Mouse (Mus musculus): ENCODE measurements around the gene Otogl. TPM values are rescaled to one million over a fixed set of nuclear protein-coding genes. Genes with fewer than 3 reads are reported as not detected.

Otogl gene
- polyA plus RNA-seq, 1 experiment from 2014 or later, result 0.07 TPM

DNA sequence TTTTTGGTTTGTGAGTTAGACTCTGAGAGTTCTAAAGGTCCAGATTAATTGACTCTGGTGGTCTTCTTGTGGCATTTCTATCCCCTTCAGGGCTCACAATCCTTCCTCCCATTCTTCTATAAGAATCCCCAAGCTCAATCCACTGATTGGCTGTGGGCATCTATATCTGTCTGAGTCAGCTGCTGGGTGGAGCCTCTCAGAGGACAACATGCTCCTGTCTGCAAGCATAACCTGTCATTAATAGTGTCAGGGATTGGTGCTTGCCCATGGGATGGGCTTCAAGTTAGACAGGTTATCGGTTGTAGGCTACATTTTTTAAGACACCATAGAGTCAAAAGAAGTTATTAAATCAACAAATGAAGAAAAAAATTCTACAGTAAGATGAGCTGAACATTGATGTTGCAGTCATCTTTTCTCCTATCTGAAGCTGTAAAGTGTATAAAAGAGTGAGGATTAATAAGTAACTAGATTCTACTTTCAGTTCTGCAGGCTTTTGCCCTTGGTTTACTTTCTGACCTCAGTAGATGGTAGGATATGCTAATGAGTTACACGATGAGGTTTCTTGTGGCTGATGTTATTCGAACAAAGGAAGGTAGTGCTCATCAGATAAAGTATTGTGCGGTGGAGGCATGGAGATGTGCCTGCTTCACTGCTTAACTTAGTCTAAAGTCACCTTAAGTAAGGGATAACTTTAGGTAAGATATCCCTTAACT lies 29.4 kb upstream of the Otogl start:
- H3K27ac ChIP-seq (replicated peaks; ENCODE audit: low read depth, low read length), result no peak overlapping the region
- no peaks in the 10 kb centered on the region for H3K9me3 ChIP-seq (ENCODE audit: control insufficient read depth, low read length)
- no peak overlapping the region for H3K9ac ChIP-seq (replicated peaks; ENCODE audit: low read length)
- 96% methylated on average over 4 of the region's 4 CpGs for WGBS
- H3K27me3 ChIP-seq (ENCODE audit: control insufficient read depth, insufficient read depth, low read length), result no peaks in the 10 kb centered on the region
- DNase-seq, result no peak
- no peak overlapping the region for H3K4me2 ChIP-seq (ENCODE audit: low read length)
- H3K36me3 ChIP-seq (ENCODE audit: control insufficient read depth, insufficient read depth, low read length), result no peaks in the 10 kb centered on the region
- no peak for ATAC-seq (ENCODE audit: low FRiP score, low TSS enrichment)
- no peak overlapping the region for H3K4me3 ChIP-seq (replicated peaks; ENCODE audit: low read depth, low read length)
- no peaks in the 10 kb centered on the region for H3K4me1 ChIP-seq (ENCODE audit: control insufficient read depth, insufficient read depth, low read length)

DNA sequence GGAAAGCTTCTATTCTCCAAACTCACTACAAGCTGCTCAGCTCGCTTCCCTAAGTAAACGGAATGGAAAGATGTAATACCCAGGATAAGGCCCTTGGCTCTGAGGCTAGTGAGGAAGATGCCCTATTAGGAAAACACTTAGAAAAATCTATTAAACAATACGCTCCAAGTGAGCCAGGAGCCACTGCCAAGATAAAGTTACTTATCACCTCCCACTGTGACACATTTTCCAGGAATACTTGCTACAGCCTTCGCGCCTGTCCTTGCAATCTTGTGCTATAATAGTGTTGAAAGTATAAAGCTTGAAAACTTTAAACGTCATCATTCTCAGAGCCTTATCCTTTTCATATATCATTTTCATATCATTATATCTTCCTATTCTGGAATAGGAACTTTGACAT lies 28.4 kb upstream of the Otogl start:
- H3K4me2 ChIP-seq (ENCODE audit: low read length), result no peak overlapping the region
- H3K4me3 ChIP-seq (replicated peaks; ENCODE audit: low read depth, low read length), result no peak overlapping the region
- 81% methylated on average over 6 of the region's 6 CpGs for WGBS
- H3K9me3 ChIP-seq (ENCODE audit: control insufficient read depth, low read length), result no peaks in the 10 kb centered on the region
- no peak overlapping the region for H3K9ac ChIP-seq (replicated peaks; ENCODE audit: low read length)
- no peak for ATAC-seq (ENCODE audit: low FRiP score, low TSS enrichment)
- H3K27ac ChIP-seq (replicated peaks; ENCODE audit: low read depth, low read length), result no peak overlapping the region
- no peaks in the 10 kb centered on the region for H3K27me3 ChIP-seq (ENCODE audit: control insufficient read depth, insufficient read depth, low read length)
- no peaks in the 10 kb centered on the region for H3K4me1 ChIP-seq (ENCODE audit: control insufficient read depth, insufficient read depth, low read length)
- no peaks in the 10 kb centered on the region for H3K36me3 ChIP-seq (ENCODE audit: control insufficient read depth, insufficient read depth, low read length)
- no peak for DNase-seq

DNA sequence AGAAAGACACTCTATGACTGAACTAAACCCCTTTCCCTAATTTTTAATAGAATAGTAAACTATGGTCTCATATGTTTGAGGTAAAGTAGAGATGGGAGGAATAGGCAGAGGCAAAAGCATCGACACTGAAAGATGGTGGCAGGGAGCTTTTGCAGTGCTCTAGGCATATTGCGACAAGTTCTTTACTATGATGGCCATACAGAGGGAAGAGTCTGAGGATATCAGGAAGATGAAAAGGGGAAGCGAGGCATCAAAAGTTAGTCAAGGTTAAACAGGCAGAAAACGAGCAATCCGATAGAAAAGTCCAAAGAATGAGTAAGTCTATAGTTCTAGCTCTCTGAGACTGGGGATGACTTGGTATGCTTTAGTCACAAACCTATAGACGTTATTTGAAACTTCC lies 27.9 kb upstream of the Otogl start:
- Histone ChIP-seq H3K4me3 (replicated peaks; ENCODE audit: low read depth, low read length) (no peak overlapping the region), H3K9ac (replicated peaks; ENCODE audit: low read length) (no peak overlapping the region), H3K27me3 (ENCODE audit: control insufficient read depth, insufficient read depth, low read length) (no peaks in the 10 kb centered on the region), H3K36me3 (ENCODE audit: control insufficient read depth, insufficient read depth, low read length) (no peaks in the 10 kb centered on the region), H3K9me3 (ENCODE audit: control insufficient read depth, low read length) (no peaks in the 10 kb centered on the region), H3K4me2 (ENCODE audit: low read length) (no peak overlapping the region), H3K4me1 (ENCODE audit: control insufficient read depth, insufficient read depth, low read length) (no peaks in the 10 kb centered on the region), H3K27ac (replicated peaks; ENCODE audit: low read depth, low read length) (no peak overlapping the region)
- DNase-seq, result no peak
- 84% methylated on average over 6 of the region's 6 CpGs for WGBS
- ATAC-seq (ENCODE audit: low FRiP score, low TSS enrichment), result no peak

DNA sequence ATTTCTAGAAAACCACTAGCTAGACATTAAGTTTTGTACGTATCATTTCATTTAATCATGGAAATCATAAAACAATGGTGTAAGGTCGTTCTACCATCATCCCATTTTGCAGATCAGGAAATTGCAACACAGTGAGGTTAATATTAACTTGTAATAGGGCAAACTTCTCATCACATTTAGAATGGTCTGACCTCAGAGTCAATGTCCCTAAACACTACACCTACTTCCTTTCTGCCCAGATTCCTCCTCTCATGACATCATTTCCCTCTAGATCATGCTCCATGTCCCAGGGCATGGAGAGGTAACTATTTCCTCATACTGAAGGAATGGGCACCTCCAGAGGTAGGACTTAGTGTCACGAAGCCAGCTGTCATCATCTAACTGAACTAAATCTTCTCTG lies 22.1 kb upstream of the Otogl start:
- WGBS, result 79% methylated on average over 3 of the region's 3 CpGs
- no peak overlapping the region for H3K4me3 ChIP-seq (replicated peaks; ENCODE audit: low read depth, low read length)
- ATAC-seq (ENCODE audit: low FRiP score, low TSS enrichment), result no peak

DNA sequence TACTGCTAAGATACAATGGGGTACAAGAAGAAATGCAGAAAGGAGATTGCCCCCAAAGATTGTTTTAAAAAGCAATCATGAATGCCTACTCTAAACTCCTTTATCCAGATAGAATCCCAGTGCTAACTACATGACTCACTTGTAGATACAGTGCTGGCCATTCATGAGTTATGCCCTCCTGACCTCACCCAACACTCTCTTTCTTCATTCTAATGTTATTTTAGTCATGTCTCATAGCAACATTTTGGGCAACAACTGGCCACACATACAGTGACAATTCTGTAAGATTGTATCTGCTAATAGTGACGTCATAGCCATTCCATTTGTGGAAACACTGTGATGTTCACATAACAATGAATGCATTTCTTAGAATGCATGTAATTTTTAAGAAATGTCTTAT lies 21.6 kb upstream of the Otogl start:
- Histone ChIP-seq H3K9me3 (ENCODE audit: control insufficient read depth, low read length) (no peaks in the 10 kb centered on the region), H3K27ac (replicated peaks; ENCODE audit: low read depth, low read length) (no peak overlapping the region), H3K4me3 (replicated peaks; ENCODE audit: low read depth, low read length) (no peak overlapping the region), H3K4me1 (ENCODE audit: control insufficient read depth, insufficient read depth, low read length) (no peaks in the 10 kb centered on the region), H3K4me2 (ENCODE audit: low read length) (no peak overlapping the region), H3K36me3 (ENCODE audit: control insufficient read depth, insufficient read depth, low read length) (no peaks in the 10 kb centered on the region), H3K27me3 (ENCODE audit: control insufficient read depth, insufficient read depth, low read length) (no peaks in the 10 kb centered on the region), H3K9ac (replicated peaks; ENCODE audit: low read length) (no peak overlapping the region)
- ATAC-seq (ENCODE audit: low FRiP score, low TSS enrichment) (no peak), DNase-seq (no peak)
- WGBS, result 89% methylated on average over 1 of the region's 1 CpGs

More for the DNA sequence above, 22.1 kb upstream of the Otogl start:
- Histone ChIP-seq H3K4me1 (ENCODE audit: control insufficient read depth, insufficient read depth, low read length) (no peaks in the 10 kb centered on the region), H3K27me3 (ENCODE audit: control insufficient read depth, insufficient read depth, low read length) (no peaks in the 10 kb centered on the region), H3K9me3 (ENCODE audit: control insufficient read depth, low read length) (no peaks in the 10 kb centered on the region), H3K9ac (replicated peaks; ENCODE audit: low read length) (no peak overlapping the region), H3K4me2 (ENCODE audit: low read length) (no peak overlapping the region), H3K27ac (replicated peaks; ENCODE audit: low read depth, low read length) (no peak overlapping the region), H3K36me3 (ENCODE audit: control insufficient read depth, insufficient read depth, low read length) (no peaks in the 10 kb centered on the region)
- DNase-seq, result no peak

DNA sequence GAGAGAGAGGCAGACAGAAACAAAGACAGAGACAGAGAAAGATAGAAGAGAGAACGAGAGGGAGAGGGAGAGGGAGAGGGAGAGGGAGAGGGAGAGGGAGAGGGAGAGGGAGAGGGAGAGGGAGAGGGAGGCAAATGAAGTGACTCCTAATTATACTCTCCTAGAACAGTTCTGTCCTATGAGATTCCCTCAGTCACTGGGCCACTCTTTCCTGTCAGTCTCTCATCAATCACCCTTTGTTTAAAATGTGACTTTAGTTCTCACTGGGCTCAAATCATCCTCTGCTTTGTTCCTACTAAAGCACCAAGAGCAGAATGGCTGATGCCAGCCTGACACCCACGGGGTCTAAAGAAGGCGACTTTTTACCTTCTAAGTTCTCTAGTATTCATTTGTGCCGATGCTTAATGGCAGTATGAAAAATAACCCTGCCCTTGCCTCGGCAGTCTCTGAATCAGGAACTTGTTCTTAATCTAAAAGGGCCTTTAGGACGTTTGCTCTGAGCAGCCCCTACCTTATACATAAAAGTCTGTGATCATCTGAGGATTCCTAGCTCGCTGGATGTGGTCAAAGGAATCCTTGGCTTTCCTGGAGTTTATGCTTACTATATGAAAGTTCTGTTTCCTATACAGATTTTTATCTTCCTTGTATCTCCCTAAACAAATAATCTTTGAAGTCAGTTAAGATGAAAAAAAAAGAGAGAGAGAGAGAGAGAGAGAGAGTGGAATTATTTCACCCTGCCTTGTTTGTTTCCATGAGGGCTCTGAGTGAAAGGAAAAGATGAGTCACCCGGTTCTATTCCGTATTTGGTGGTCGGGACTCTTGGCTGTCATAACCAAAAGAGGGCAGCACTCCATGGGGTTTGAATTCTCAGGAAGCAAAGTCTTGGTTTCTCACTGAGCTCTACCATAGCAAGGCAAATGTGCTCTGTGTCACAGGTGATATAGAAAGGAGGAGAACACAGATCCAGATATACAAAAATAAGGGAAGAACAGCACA lies 20.2 kb upstream of the Otogl start:
- no peaks in the 10 kb centered on the region for H3K4me1 ChIP-seq (ENCODE audit: control insufficient read depth, insufficient read depth, low read length)
- H3K4me2 ChIP-seq (ENCODE audit: low read length), result no peak overlapping the region
- no peaks in the 10 kb centered on the region for H3K9me3 ChIP-seq (ENCODE audit: control insufficient read depth, low read length)
- H3K36me3 ChIP-seq (ENCODE audit: control insufficient read depth, insufficient read depth, low read length), result no peaks in the 10 kb centered on the region
- ATAC-seq (ENCODE audit: low FRiP score, low TSS enrichment) (no peak), DNase-seq (peak; percentile 72)
- H3K9ac ChIP-seq (replicated peaks; ENCODE audit: low read length), result no peak overlapping the region
- H3K27me3 ChIP-seq (ENCODE audit: control insufficient read depth, insufficient read depth, low read length), result no peaks in the 10 kb centered on the region
- 42% methylated on average over 10 of the region's 10 CpGs for WGBS
- no peak overlapping the region for H3K4me3 ChIP-seq (replicated peaks; ENCODE audit: low read depth, low read length)
- H3K27ac ChIP-seq (replicated peaks; ENCODE audit: low read depth, low read length), result no peak overlapping the region

DNA sequence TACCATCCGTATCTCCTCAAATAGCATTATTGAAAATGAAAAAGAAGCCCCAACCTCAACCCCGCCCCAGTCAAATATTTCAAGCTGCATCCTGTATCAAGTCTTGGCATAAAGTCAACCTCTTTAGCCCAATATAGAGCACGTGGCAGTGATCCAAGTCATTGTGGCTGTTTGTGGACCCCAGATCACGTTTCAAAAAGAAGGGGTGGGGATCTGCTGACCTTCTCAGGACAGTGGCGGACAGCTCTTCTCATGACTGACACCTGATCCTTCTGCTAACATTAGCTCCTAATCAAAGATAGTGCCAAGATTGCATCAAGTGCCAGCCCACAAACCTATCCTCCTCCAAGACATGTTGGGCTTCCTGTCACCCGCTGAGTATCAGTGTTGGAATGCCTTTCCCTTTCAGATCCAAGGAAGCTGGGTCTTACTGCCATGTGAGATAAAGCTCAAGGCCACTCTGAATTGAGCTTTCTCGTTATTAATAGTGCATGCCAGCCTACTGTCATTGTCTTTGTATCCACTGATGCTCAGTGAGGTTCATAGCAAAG lies 18.6 kb upstream of the Otogl start:
- ATAC-seq (ENCODE audit: low FRiP score, low TSS enrichment) (no peak), DNase-seq (no peak)
- Histone ChIP-seq H3K27ac (replicated peaks; ENCODE audit: low read depth, low read length) (no peak overlapping the region), H3K9me3 (ENCODE audit: control insufficient read depth, low read length) (no peaks in the 10 kb centered on the region), H3K27me3 (ENCODE audit: control insufficient read depth, insufficient read depth, low read length) (no peaks in the 10 kb centered on the region), H3K36me3 (ENCODE audit: control insufficient read depth, insufficient read depth, low read length) (no peaks in the 10 kb centered on the region), H3K4me3 (replicated peaks; ENCODE audit: low read depth, low read length) (no peak overlapping the region), H3K4me2 (ENCODE audit: low read length) (no peak overlapping the region), H3K4me1 (ENCODE audit: control insufficient read depth, insufficient read depth, low read length) (no peaks in the 10 kb centered on the region), H3K9ac (replicated peaks; ENCODE audit: low read length) (no peak overlapping the region)
- WGBS, result 76% methylated on average over 7 of the region's 7 CpGs

DNA sequence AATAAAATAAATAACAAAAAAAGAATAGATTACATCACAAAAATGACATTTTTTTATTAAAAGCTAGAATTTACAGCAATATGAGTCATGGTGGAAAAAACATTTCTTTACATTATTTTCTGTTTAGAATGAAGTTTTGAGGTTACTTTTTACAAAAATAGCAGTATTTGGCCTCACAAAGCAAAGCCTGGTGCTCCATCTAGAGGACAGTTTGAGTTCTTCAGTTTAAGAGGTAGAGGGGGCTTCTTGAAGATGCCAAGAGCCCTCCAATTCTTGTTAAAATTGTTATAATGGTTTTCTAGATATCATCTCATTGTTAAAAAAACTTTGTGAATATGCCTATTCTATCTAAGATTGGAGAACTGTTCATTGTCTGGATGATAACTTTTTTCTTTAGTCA lies 13.4 kb upstream of the Otogl start:
- H3K9me3 ChIP-seq (ENCODE audit: control insufficient read depth, low read length), result no peaks in the 10 kb centered on the region
- no peaks in the 10 kb centered on the region for H3K36me3 ChIP-seq (ENCODE audit: control insufficient read depth, insufficient read depth, low read length)
- no peaks in the 10 kb centered on the region for H3K4me1 ChIP-seq (ENCODE audit: control insufficient read depth, insufficient read depth, low read length)
- H3K9ac ChIP-seq (replicated peaks; ENCODE audit: low read length), result no peak overlapping the region
- no peak overlapping the region for H3K27ac ChIP-seq (replicated peaks; ENCODE audit: low read depth, low read length)
- H3K27me3 ChIP-seq (ENCODE audit: control insufficient read depth, insufficient read depth, low read length), result no peaks in the 10 kb centered on the region
- ATAC-seq (ENCODE audit: low FRiP score, low TSS enrichment), result no peak
- DNase-seq, result peak; percentile 74
- H3K4me2 ChIP-seq (ENCODE audit: low read length), result no peak overlapping the region
- no peak overlapping the region for H3K4me3 ChIP-seq (replicated peaks; ENCODE audit: low read depth, low read length)
